Mouse (Mus musculus) erythroblast, embryonic 14.5 days (primary cell): ENCODE measurements around the gene Sncb.
"Not testable (repeated sequence)": the region's sequence is repeated elsewhere in the genome, so short reads cannot be mapped to it uniquely, and the experiment has no call there.

ENCODE experiments used
- GATA1 ChIP-seq: IDR thresholded peaks from 2 replicates; pipeline ENCODE4 v1.6.1; 2012; ENCODE audit warnings: low read length, inconsistent platforms, mixed read lengths
- TAL1 ChIP-seq: IDR thresholded peaks from 3 replicates; pipeline ENCODE4 v1.6.1; 2012; ENCODE audit warnings: low read length, inconsistent platforms, mixed read lengths

DNA sequence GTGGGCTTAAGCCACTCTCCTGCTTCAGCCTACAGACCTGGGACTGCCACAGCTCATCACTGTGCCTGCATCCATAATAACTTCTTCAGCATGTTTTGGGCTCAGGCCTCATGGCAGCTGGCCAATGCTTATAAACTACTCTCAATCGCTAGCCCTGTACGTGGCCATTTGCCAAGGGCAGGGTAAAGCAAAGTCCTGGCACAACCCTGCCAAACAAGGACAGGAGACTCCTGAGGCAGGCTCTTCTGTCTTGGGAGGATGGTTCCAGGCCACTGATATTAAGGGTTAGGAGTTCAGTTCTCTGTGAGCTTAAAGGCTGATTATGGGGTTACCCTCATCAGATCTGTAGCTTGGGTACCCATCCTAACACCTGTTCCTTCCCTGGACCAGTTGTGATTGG is 21.2 kb upstream of the Sncb start:
- TF ChIP-seq GATA1, TAL1: not testable (repeated sequence)
